Mouse (Mus musculus) embryonic facial prominence, embryonic 15.5 days (tissue): ENCODE measurements at regions not wholly inside any gene's neighbourhood (a gene's known extent, or its start where the extent isn't known, plus 50 kb on each side); places are given as distances from the start of the nearest gene placed in this dataset.
"Not testable (repeated sequence)": the region's sequence is repeated elsewhere in the genome, so short reads cannot be mapped to it uniquely, and the experiment has no call there.

Experiments used
- ATAC-seq: fragments of 200-750 bp; cut with Nextera tagmentation; 2 replicates; pipeline ENCODE4 v1.8.0; 2017; ENCODE audit warnings: low read depth, moderate TSS enrichment; ENCODE audit not compliant: insufficient number of reproducible peaks, low FRiP score, low TSS enrichment
- H3K27ac ChIP-seq: fragments of 300-500 bp; sonication (generic); replicated peaks from 2 replicates; pipeline ENCODE4 v1.5.1; 2015; ENCODE audit warnings: mild to moderate bottlenecking, inconsistent platforms
- H3K27me3 ChIP-seq: fragments of 300-500 bp; sonication (generic); 2 replicates; pipeline ENCODE4 v1.6.1; 2015; ENCODE audit warnings: inconsistent platforms
- H3K36me3 ChIP-seq: fragments of 300-500 bp; sonication (generic); 2 replicates; pipeline ENCODE4 v1.6.1; 2015; ENCODE audit warnings: mild to moderate bottlenecking, inconsistent platforms
- H3K4me1 ChIP-seq: fragments of 300-500 bp; sonication (generic); 2 replicates; pipeline ENCODE4 v1.6.1; 2015; ENCODE audit warnings: inconsistent platforms
- H3K4me2 ChIP-seq: fragments of 300-500 bp; sonication (generic); replicated peaks from 2 replicates; pipeline ENCODE4 v1.6.1; 2015; ENCODE audit warnings: mild to moderate bottlenecking, inconsistent platforms
- H3K4me3 ChIP-seq: fragments of 300-500 bp; sonication (generic); replicated peaks from 2 replicates; pipeline ENCODE4 v1.5.1; 2015; ENCODE audit warnings: mild to moderate bottlenecking, inconsistent platforms
- H3K9ac ChIP-seq: fragments of 300-500 bp; sonication (generic); 2 replicates; pipeline ENCODE4 v1.6.1; 2015; ENCODE audit warnings: inconsistent platforms
- H3K9me3 ChIP-seq: fragments of 300-500 bp; sonication (generic); replicated peaks from 2 replicates; pipeline ENCODE4 v1.6.1; 2016; ENCODE audit warnings: inconsistent platforms
- WGBS: fragments of 180-500 bp; shearing (Covaris S2); methylation state at CpG from one replicate; pipeline ENCODE4 v1.1.7; 2015; 5-methylcytosine and 5-hydroxymethylcytosine counted together

DNA sequence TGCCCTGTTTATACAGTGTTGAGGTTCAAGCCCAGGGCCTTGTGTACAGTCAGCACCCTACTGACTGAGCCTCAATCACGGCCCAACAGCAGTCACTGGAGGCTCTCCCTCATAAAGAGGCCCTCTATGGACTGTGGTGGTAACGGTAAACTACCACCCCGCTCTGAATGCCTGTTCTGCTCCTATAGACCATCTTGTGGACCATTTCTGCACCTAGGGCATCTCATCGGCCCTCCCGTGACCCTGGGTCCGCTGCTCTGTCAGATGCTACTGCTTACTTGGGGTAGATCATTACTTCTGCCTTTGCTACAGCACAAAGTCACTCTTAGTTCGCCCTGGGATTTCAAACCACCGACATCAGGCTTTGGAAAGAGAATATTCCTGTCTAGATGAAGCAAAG, 196.1 kb upstream of the Trpc7 start:
- Histone ChIP-seq H3K4me3 (no peak overlapping the region), H3K4me2 (no peak overlapping the region), H3K9me3 (no peaks in the 10 kb centered on the region), H3K4me1 (no peaks in the 10 kb centered on the region), H3K27me3 (no peaks in the 10 kb centered on the region), H3K27ac (no peak overlapping the region), H3K9ac (no peak overlapping the region), H3K36me3 (no peaks in the 10 kb centered on the region)
- ATAC-seq = no peak
- WGBS = 88% methylated on average over 8 of the region's 8 CpGs

DNA sequence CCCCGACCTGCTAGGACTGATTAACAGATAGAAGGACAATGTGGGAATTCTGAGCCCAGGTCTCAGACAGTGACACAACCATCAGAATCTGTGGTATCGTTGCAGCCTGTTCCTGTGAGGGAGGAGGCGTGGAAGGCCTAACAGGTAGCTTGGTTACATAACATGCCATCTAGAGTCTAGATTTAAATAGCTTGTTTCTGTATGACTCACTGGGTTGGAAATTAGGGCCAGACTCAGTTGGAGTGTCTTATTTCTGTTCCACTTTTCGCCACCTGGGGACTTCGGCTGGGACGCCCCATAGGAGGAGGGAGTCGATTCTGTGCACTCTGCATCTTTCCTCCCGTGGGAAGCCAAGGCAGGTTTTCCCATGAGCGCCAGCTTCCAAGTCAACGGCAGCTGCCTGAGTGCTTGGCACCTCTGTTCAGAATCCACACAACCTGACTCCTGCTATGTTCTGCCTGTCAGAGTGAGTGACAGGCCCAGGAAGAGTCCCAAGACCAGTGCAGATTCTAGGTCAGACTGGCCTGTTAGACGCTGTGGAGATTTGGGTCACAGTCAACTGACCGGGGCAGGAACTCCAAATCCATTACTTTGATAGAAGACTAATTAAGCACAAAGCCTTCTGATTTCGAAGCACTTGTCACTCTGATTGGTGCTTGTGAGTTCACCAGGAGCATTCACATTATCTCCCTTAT, 193.7 kb upstream of the Trpc7 start:
- Histone ChIP-seq H3K4me2 (no peak overlapping the region), H3K36me3 (no peaks in the 10 kb centered on the region), H3K27ac (no peak overlapping the region), H3K4me3 (no peak overlapping the region), H3K4me1 (no peaks in the 10 kb centered on the region), H3K27me3 (no peaks in the 10 kb centered on the region), H3K9me3 (no peaks in the 10 kb centered on the region), H3K9ac (no peak overlapping the region)
- no peak for ATAC-seq
- 72% methylated on average over 13 of the region's 13 CpGs for WGBS

DNA sequence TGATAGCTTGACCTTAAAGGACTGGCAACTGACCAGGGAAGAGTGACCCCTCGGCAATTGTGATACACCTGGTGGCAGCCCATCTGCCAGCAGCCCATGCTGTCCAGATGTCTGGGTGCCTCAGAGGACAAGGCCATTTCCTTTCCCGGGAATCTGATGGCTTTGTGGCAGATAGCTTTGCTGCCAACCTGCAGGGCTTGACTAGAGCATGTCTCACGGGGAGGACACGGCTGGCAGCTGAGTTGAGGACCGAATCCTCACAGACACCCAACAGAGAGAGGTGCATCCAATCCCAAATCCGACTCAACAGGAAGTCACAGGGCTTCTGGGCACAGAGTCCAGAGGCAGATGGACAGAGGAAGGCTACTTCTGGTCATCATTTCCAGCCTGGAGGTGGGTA, 192.2 kb upstream of the Trpc7 start:
- no peak overlapping the region for H3K27ac ChIP-seq
- H3K4me2 ChIP-seq = no peak overlapping the region
- WGBS = 82% methylated on average over 6 of the region's 6 CpGs
- H3K36me3 ChIP-seq = no peaks in the 10 kb centered on the region
- no peaks in the 10 kb centered on the region for H3K9me3 ChIP-seq
- no peak overlapping the region for H3K4me3 ChIP-seq
- no peaks in the 10 kb centered on the region for H3K4me1 ChIP-seq
- H3K9ac ChIP-seq = no peak overlapping the region
- no peak for ATAC-seq
- H3K27me3 ChIP-seq = no peaks in the 10 kb centered on the region

DNA sequence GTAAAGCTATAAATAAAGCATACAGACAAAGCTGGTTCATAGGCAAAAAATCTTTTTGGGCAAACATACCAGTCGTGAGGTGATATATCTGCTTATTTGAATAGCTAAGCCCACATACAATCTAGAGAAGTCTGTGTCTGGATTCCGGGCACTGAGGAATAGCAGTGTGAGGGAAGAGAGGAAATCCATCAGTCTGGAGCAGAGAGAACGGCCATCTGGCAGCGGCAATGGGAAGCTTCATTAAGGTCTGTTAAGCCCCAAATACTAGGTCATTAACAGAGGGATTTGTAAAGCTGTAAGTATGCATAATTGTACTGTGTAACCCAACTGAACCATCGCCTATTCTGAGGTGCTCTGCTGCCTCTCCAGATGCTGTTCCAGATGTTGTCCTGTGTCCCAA, 191.6 kb upstream of the Trpc7 start:
- no peaks in the 10 kb centered on the region for H3K27me3 ChIP-seq
- 69% methylated on average over 5 of the region's 5 CpGs for WGBS
- H3K4me1 ChIP-seq = no peaks in the 10 kb centered on the region
- H3K4me3 ChIP-seq = no peak overlapping the region
- H3K9me3 ChIP-seq = no peaks in the 10 kb centered on the region
- no peak overlapping the region for H3K4me2 ChIP-seq
- no peaks in the 10 kb centered on the region for H3K36me3 ChIP-seq
- no peak overlapping the region for H3K27ac ChIP-seq
- H3K9ac ChIP-seq = no peak overlapping the region
- no peak for ATAC-seq

DNA sequence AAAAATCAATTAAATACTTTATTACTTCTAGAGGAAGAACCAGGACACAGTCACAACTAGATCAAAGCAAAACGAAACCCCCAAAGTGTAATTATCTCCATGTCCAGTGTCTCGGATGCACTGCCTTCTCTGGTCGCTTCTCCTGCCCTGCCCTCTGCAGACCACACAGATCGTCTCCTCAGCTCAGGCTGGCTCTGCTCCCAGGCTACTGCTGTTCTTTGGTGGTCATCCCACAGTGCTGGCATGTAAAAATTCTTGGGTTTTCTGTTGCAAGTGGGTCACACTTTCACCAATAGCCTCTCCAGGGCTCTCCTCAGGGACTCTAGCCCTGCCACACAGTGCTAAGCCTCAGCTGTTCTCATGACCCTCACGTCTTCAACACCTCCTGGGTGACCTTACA, 188.0 kb upstream of the Trpc7 start:
- Histone ChIP-seq H3K27ac (no peak overlapping the region), H3K4me1 (no peaks in the 10 kb centered on the region), H3K4me3 (no peak overlapping the region), H3K36me3 (no peaks in the 10 kb centered on the region), H3K9me3 (no peaks in the 10 kb centered on the region), H3K4me2 (no peak overlapping the region), H3K27me3 (no peaks in the 10 kb centered on the region), H3K9ac (no peak overlapping the region)
- no peak for ATAC-seq
- 71% methylated on average over 5 of the region's 5 CpGs for WGBS

DNA sequence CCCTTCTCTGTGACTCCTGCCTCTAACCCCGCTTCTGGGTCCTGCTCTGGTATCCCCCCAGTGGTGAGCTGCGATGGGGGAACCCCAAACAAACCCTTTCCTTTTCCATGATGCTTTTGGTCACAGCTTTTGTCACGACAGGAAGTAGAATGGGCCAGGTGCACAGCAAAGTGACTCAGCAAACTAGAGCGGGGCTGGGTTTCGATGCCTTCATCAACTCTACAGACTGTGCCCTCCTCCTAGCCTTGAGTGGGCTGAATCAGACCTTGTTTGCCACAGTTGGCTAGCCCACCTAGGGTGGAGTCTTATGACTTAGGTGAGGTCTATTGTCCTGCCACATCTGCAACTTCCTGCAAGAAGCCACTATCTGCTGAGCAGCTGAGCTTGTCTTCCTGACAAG, 174.7 kb upstream of the Trpc7 start:
- no peak overlapping the region for H3K4me3 ChIP-seq
- H3K27ac ChIP-seq = no peak overlapping the region
- no peak overlapping the region for H3K4me2 ChIP-seq
- H3K9me3 ChIP-seq = no peaks in the 10 kb centered on the region
- H3K36me3 ChIP-seq = no peaks in the 10 kb centered on the region
- WGBS = 85% methylated on average over 5 of the region's 5 CpGs
- H3K27me3 ChIP-seq = no peaks in the 10 kb centered on the region
- H3K9ac ChIP-seq = no peak overlapping the region
- no peaks in the 10 kb centered on the region for H3K4me1 ChIP-seq
- ATAC-seq = no peak

DNA sequence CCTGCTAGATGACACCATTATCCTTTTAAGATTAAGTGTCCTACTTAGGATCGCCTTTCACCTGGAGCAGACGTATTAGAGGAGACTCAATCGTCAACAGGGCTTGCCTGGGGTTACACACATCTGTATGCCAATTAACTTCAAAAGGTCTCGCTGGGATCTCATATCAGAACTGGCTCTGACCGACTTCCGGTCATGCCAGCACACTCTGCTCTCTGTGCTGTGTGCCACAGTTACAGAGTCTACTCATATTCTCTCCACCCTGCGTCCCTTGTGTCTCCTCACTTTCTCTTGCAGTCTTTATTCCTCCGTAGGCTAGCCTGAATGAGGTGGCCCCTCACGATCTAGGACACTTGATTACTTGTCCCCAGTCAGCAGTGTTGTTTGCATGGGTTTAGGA, 165.9 kb upstream of the Trpc7 start:
- Histone ChIP-seq H3K4me3 (no peak overlapping the region), H3K36me3 (no peaks in the 10 kb centered on the region), H3K27me3 (no peaks in the 10 kb centered on the region), H3K4me2 (no peak overlapping the region), H3K27ac (no peak overlapping the region; the same call in 1 of the 2 replicates), H3K4me1 (peaks cover 13% of the 10 kb centered on the region), H3K9me3 (no peaks in the 10 kb centered on the region), H3K9ac (no peak overlapping the region)
- no peak for ATAC-seq
- 45% methylated on average over 9 of the region's 9 CpGs for WGBS

DNA sequence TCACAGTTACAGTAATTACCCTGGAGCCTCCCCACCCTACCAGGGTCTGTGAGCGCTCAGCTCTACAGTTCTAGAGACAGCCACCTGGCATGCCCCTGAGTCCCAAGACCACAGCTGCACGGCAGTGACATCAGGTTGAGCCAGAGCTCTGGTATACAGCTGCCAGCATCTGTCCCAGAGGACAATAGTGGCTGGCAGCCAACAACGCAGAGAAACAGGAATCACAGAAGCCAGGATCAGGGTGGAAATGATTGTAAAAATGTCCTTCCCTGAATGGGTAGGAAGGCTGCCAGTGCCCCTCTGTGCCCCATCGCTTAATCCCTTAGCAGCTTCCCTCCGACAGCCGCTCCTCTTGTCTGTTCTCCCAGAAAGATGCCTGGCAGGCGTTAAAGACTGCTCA, 165.3 kb upstream of the Trpc7 start:
- 19% methylated on average over 7 of the region's 7 CpGs for WGBS

DNA sequence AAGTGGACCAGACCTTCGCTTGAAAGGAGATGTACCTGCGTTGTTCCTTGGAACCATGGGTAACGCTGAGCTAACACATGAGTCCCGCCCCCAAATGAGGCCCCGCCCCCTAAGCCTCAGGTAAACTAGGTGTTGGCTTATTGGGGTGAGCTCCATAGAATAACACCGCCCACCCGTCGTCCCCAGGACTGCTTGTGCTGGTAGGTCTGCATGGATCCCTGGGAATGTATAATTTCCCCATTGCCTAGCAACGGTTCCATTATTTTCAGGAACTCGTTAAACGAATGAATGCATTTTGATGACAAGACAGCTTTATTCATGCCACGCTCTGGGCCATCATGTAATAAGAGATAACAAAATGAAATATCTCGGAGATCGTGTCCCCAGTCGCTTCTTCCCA, 161.0 kb upstream of the Trpc7 start:
- Histone ChIP-seq H3K27ac (no peak overlapping the region), H3K36me3 (no peaks in the 10 kb centered on the region), H3K4me2 (no peak overlapping the region), H3K4me1 (peaks cover 21% of the 10 kb centered on the region), H3K9me3 (no peaks in the 10 kb centered on the region), H3K27me3 (no peaks in the 10 kb centered on the region), H3K4me3 (no peak overlapping the region), H3K9ac (no peak overlapping the region)
- 85% methylated on average over 15 of the region's 15 CpGs for WGBS
- no peak for ATAC-seq

More for the DNA sequence above, 165.3 kb upstream of the Trpc7 start:
- H3K27me3 ChIP-seq = no peaks in the 10 kb centered on the region
- ATAC-seq = peak; percentile 88
- no peak overlapping the region for H3K4me3 ChIP-seq
- H3K4me1 ChIP-seq = peaks cover 14% of the 10 kb centered on the region
- no peak overlapping the region for H3K4me2 ChIP-seq
- H3K36me3 ChIP-seq = no peaks in the 10 kb centered on the region
- no peaks in the 10 kb centered on the region for H3K9me3 ChIP-seq
- no peak overlapping the region for H3K9ac ChIP-seq
- H3K27ac ChIP-seq = no peak overlapping the region

DNA sequence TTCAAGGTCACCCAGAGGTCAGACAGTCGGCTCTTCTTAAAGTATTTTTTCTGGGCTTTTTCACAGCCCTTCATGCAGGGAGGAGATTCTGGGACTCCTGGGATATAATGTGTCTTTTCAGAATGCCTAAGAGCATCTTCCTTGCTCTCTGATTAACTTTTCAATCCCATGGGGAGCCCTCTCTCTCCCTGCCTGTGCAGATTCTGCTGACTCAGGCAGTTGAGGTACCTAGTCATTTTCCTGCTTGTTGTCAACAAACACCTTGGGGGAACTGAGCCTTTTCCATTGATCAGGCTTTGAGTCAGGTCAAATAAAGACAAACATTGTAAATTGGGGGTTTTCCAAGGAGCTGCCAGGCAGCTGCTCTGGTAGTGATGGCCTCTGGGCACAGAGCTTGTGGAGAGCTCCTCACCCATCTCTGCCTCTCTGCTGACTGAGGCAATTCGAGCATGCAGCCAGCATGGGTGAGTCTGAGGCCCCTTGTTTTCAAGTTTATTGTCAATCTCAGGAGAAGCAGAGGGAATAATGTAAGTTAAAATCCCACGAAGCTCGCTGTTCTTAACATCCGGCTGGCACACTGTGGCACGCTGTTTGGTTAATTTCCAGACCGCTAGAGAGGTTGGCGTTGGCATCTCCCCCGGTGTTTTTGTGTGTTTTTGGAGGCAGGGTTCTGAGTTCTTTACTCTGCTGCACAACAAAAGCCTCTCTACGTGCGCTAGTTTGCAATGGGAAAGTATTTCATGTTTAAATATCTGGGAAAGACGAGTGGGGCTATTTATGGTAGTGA, 159.8 kb upstream of the Trpc7 start:
- no peaks in the 10 kb centered on the region for H3K27me3 ChIP-seq
- H3K9me3 ChIP-seq = no peaks in the 10 kb centered on the region
- 49% methylated on average over 12 of the region's 12 CpGs for WGBS
- no peak overlapping the region for H3K9ac ChIP-seq
- ATAC-seq = no peak
- no peak overlapping the region for H3K4me2 ChIP-seq
- H3K27ac ChIP-seq = no peak overlapping the region
- H3K4me1 ChIP-seq = peaks cover 10% of the 10 kb centered on the region; the same call in 1 of the 2 replicates
- H3K36me3 ChIP-seq = no peaks in the 10 kb centered on the region
- no peak overlapping the region for H3K4me3 ChIP-seq

DNA sequence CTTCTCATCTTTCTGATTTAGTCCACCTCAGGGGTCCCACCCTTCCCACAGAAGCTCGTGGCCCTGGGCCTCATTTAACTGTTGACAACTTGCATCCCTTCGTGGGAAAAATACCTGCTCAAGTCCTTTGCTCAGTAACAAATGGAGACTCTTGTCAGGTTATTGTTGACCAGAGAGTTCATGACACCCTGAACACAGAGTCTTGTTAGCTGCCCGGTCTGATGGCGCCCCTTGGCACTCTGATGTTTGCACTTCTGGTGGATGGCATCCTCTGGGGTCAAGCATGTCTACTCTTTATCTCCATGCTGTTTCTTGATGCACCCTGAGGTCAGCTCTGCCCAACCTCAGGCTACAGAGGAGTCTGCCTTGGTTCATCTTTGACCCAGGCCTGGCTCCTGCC, 157.6 kb upstream of the Trpc7 start:
- ATAC-seq = no peak
- WGBS = 84% methylated on average over 4 of the region's 4 CpGs

DNA sequence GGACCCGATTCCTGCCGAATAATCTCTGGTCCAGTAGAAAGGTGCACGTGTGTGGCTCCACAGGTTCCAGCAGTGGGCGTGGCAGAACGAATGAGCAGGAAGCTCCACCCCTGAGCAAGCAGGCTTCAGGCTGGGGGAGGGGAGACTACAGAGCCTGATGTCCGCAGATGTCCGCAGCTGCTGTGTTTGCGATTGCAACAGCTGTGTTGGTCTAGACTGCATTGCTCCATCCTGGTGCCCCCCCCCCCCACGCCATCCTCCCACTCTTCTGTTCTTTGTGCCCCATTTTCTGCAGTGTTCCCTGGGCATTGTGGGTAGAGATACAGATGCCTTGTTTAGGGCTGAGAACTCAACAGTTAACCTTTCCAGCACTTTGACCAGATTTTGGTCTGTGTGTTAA, 150.3 kb upstream of the Trpc7 start:
- not testable (repeated sequence) for H3K4me1 ChIP-seq, H3K36me3 ChIP-seq, H3K27me3 ChIP-seq, H3K4me3 ChIP-seq, H3K4me2 ChIP-seq, H3K9ac ChIP-seq, H3K9me3 ChIP-seq, H3K27ac ChIP-seq
- WGBS = 12% methylated on average over 6 of the region's 9 CpGs
- ATAC-seq = 0 out of 2 replicates have a peak, but pooled peaks have one; percentile 45

More for the DNA sequence above, 157.6 kb upstream of the Trpc7 start:
- Histone ChIP-seq H3K9ac (no peak overlapping the region), H3K4me1 (peaks cover 10% of the 10 kb centered on the region; the same call in 1 of the 2 replicates), H3K4me2 (no peak overlapping the region), H3K36me3 (no peaks in the 10 kb centered on the region), H3K27me3 (no peaks in the 10 kb centered on the region), H3K4me3 (no peak overlapping the region), H3K27ac (no peak overlapping the region), H3K9me3 (no peaks in the 10 kb centered on the region)
